In the genomic region with DNA sequence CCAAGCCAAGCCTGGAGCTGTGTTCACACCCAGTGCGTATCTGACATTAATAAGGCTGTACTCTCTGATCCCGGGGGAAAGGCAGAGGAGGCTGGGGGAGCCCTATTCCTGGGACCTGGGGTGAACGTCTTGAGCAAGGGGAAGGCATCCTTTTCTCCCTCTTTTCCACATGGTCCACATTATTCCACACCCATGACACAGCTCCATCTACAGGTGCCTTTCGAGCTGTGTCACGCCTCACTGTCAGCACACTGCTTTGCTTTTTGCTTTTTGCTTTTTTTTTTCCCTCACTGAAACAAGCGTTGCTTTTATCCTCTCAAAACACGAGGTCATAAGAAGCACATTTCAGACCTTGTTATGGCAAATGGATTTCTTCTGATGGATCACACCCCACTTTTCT, we compare ENCODE assay signal across 16 mouse cellular contexts. TPM values are rescaled to one million over a fixed set of nuclear protein-coding genes. Genes with fewer than 3 reads are reported as not detected.
DNase-seq lines count a peak whose midpoint lies in the region; ATAC-seq and TF ChIP-seq lines count a peak whose summit lies in the region.
"Had no signal": no experiment of that assay in that cellular context is flagged by ENCODE, and none has a peak within 500 bp of the region (broad histone marks: within the 10 kb centered on the region; RNA-seq: fewer than 3 reads in every experiment).

No protein-coding gene starts in this region.

- H3K27me3 ChIP-seq in cerebellum, adult 2 months (ENCODE audit: control insufficient read depth, insufficient read depth, low read length) = no peaks in the 10 kb centered on the region
- no peaks in the 10 kb centered on the region for H3K27me3 ChIP-seq in heart, postnatal 0 days (ENCODE audit: control insufficient read depth, insufficient read depth, low read length)
- no peaks in the 10 kb centered on the region for H3K27me3 ChIP-seq in lung, embryonic 14.5 days (ENCODE audit: insufficient read depth, low read length)
- H3K27me3 ChIP-seq: limb, embryonic 12.5 days had no signal

- no peak overlapping the region for H3K27ac ChIP-seq in cerebellum, adult 2 months (ENCODE audit: insufficient read depth, low read length)
- no peak overlapping the region for H3K27ac ChIP-seq in heart, postnatal 0 days (ENCODE audit: low read depth)
- no peak overlapping the region for H3K27ac ChIP-seq in lung, embryonic 14.5 days (ENCODE audit: low read depth)
- H3K27ac ChIP-seq: limb, embryonic 12.5 days had no signal

- H3K36me3 ChIP-seq in heart, postnatal 0 days (replicated peaks; ENCODE audit: control insufficient read depth, insufficient read depth, low read length) = no peaks in the 10 kb centered on the region
- H3K36me3 ChIP-seq in lung, embryonic 14.5 days (ENCODE audit: insufficient read depth) = no peaks in the 10 kb centered on the region
- H3K36me3 ChIP-seq: limb, embryonic 12.5 days had no signal

- TF ChIP-seq CTCF in cerebellum, adult 2 months (IDR thresholded peaks at IDR 0.05; ENCODE audit: borderline replicate concordance, insufficient read depth, low read depth, low read length) = peak; percentile 63; the same call in 1 of the 2 replicates
- peak; percentile 33 for TF ChIP-seq CTCF in heart, postnatal 0 days (IDR thresholded peaks at IDR 0.05; ENCODE audit: low read depth)
- peak; percentile 46 for TF ChIP-seq CTCF in lung, embryonic 14.5 days (IDR thresholded peaks at IDR 0.05; ENCODE audit: low read depth)
- peak; percentile 38; the same call in 1 of the 2 replicates for TF ChIP-seq CTCF in brain, embryonic 14.5 days (IDR thresholded peaks at IDR 0.05; ENCODE audit: borderline replicate concordance, extremely low read depth, insufficient read depth, insufficient read length)

- ATAC-seq in heart, postnatal 0 days (ENCODE audit: insufficient read depth, low read depth) = no peak
- ATAC-seq in lung, embryonic 14.5 days (ENCODE audit: insufficient read depth) = no peak
- ATAC-seq: hindbrain, embryonic 16.5 days had no signal

- H3K4me2 ChIP-seq in heart, postnatal 0 days (ENCODE audit: low read depth, low read length) = no peak overlapping the region
- no peak overlapping the region for H3K4me2 ChIP-seq in lung, embryonic 14.5 days
- H3K4me2 ChIP-seq: limb, embryonic 12.5 days had no signal

- no peak overlapping the region for H3K4me3 ChIP-seq in cerebellum, adult 2 months (replicated peaks; ENCODE audit: insufficient read depth, low read depth, low read length)
- no peak overlapping the region for H3K4me3 ChIP-seq in heart, postnatal 0 days (ENCODE audit: low read depth, low read length)
- no peak overlapping the region for H3K4me3 ChIP-seq in lung, embryonic 14.5 days (ENCODE audit: low read depth, low read length)
- H3K4me3 ChIP-seq: limb, embryonic 12.5 days; myocyte had no signal

- H3K4me1 ChIP-seq in cerebellum, adult 2 months (ENCODE audit: control insufficient read depth, insufficient read depth, low read length) = peaks cover 4% of the 10 kb centered on the region
- peaks cover 5% of the 10 kb centered on the region; the same call in 1 of the 2 replicates for H3K4me1 ChIP-seq in heart, postnatal 0 days (ENCODE audit: control insufficient read depth, insufficient read depth)
- H3K4me1 ChIP-seq in lung, embryonic 14.5 days (ENCODE audit: insufficient read depth) = peaks cover 4% of the 10 kb centered on the region; the same call in 1 of the 2 replicates
- H3K4me1 ChIP-seq: limb, embryonic 12.5 days had no signal

- H3K9me3 ChIP-seq in heart, postnatal 0 days (replicated peaks; ENCODE audit: control insufficient read depth, low read length) = no peaks in the 10 kb centered on the region
- H3K9me3 ChIP-seq in lung, embryonic 14.5 days (ENCODE audit: low read depth, low read length) = no peaks in the 10 kb centered on the region

- WGBS in cerebellum, adult 2 months = 44% methylated on average over 7 of the region's 7 CpGs
- 56% methylated on average over 7 of the region's 7 CpGs for WGBS in heart, postnatal 0 days
- 31% methylated on average over 7 of the region's 7 CpGs for WGBS in lung, embryonic 14.5 days

- no peak for TF ChIP-seq POLR2A in cerebellum, adult 2 months (IDR thresholded peaks at IDR 0.05; ENCODE audit: borderline replicate concordance, insufficient read depth, low read length)
- TF ChIP-seq POLR2A in brain, embryonic 14.5 days (IDR thresholded peaks at IDR 0.05; ENCODE audit: borderline replicate concordance, extremely low read depth, insufficient read depth, insufficient read length, poor library complexity, severe bottlenecking) = no peak

- no peak for DNase-seq in cerebellum, adult 2 months
- no peak for DNase-seq in cerebellum, adult 11 months
- no peak for DNase-seq in heart, postnatal 0 days (ENCODE audit: low spot score)
- DNase-seq in heart, adult 8-10 months (ENCODE audit: low spot score) = no peak
- no peak for DNase-seq in lung, embryonic 14.5 days
- no peak for DNase-seq in lung, postnatal 4 days
- peak; percentile 36 for DNase-seq in brain, embryonic 14.5 days (ENCODE audit: low read depth)
- DNase-seq in spleen, adult 12 weeks (ENCODE audit: low spot score) = no peak
- DNase-seq: cerebellum, adult 18-20 months; heart, adult 11 months; kidney, adult 9 months; right cerebral cortex, adult 18-20 months; thymus, postnatal 4 days had no signal

- TF ChIP-seq EP300 in heart, postnatal 0 days (IDR thresholded peaks at IDR 0.05; ENCODE audit: low read depth) = no peak

- no peak overlapping the region for H3K9ac ChIP-seq in heart, postnatal 0 days (replicated peaks; ENCODE audit: low read depth, low read length)
- H3K9ac ChIP-seq in lung, embryonic 14.5 days = no peak overlapping the region
- H3K9ac ChIP-seq: limb, embryonic 12.5 days had no signal

RNA-seq across cellular contexts. Expression of gene Tiam1, which starts 11.5 kb away (rescaled TPM):
- 73.6 and 88.5 TPM in 2 replicates for polyA plus RNA-seq in cerebellum, adult 2 months (2012; rRNA removed)
- 2.6 and 5.7 TPM in 2 replicates for total RNA-seq in heart, postnatal 0 days (2014; rRNA removed; ENCODE audit: low replicate concordance)
- polyA plus RNA-seq in heart, postnatal 0 days (2015; fragmentation: Nextera tagmentation; extraction: Ambion mirVana) = 3.6 and 5.5 TPM in 2 replicates
- total RNA-seq in heart, adult 8-10 months (2022) = 1 to 10 TPM; 4.7 to 7.3 (median 6.7) TPM
- 16.8 and 18.5 TPM in 2 replicates for polyA plus RNA-seq in lung, embryonic 14.5 days (2014; fragmentation: Nextera tagmentation; extraction: Ambion mirVana)
- polyA plus RNA-seq in brain, embryonic 14.5 days (2012; rRNA removed) = 6.4 and 19.3 TPM in 2 replicates
